Mouse (Mus musculus) spleen, adult 2 months (tissue): ENCODE measurements around the gene Nbea.

ENCODE experiments used
- CTCF ChIP-seq: fragments of 200-500 bp; IDR thresholded peaks from 2 replicates; pipeline ENCODE4 v1.5.1; 2011; ENCODE audit warnings: mild to moderate bottlenecking, inconsistent platforms; ENCODE audit not compliant: insufficient read depth, insufficient read length, insufficient replicate concordance; ENCODE audit errors: extremely low read depth
- POLR2A ChIP-seq: fragments of 200-500 bp; IDR thresholded peaks from 2 replicates; pipeline ENCODE4 v1.6.1; 2011; ENCODE audit warnings: low read depth, low read length, inconsistent platforms

- TF ChIP-seq POLR2A (no peak), CTCF (no peak)
Observed at GRCm38 (mm10) chr3:55754981-55755608, 428.4 kb downstream of the Nbea start.
